Mouse (Mus musculus): ENCODE data around the gene Krt9. TPM values are rescaled to one million over a fixed set of nuclear protein-coding genes. Genes with fewer than 3 reads are reported as not detected.

The Krt9 gene
- polyA plus RNA-seq, 1 experiment = not detected

DNA sequence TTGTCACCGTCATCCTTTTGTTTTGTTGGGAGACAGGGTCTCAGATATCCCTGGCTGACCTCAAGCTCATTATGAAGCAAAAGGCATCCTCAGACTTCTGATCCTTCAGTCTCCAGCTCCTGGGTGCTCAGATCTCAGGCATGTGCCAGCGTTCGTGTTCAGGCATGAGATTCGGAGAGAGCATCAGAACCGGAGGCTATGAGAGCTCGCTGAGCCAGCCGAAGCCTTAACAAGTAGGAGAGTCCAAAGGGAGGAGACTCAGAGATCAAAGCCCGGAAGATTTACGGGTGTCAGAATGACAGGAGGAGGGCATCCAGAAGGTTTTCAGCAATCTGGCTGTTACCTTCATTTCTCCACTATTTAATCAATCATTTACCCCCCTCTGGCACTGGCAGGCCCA, 16.3 kb downstream of the Krt9 start:
- H3K4me1 ChIP-seq (ENCODE audit: control insufficient read depth, insufficient read depth, insufficient read length, low read length) = peaks cover 2% of the 10 kb centered on the region; the same call in 1 of the 2 replicates
- WGBS = 45% methylated on average over 9 of the region's 9 CpGs

DNA sequence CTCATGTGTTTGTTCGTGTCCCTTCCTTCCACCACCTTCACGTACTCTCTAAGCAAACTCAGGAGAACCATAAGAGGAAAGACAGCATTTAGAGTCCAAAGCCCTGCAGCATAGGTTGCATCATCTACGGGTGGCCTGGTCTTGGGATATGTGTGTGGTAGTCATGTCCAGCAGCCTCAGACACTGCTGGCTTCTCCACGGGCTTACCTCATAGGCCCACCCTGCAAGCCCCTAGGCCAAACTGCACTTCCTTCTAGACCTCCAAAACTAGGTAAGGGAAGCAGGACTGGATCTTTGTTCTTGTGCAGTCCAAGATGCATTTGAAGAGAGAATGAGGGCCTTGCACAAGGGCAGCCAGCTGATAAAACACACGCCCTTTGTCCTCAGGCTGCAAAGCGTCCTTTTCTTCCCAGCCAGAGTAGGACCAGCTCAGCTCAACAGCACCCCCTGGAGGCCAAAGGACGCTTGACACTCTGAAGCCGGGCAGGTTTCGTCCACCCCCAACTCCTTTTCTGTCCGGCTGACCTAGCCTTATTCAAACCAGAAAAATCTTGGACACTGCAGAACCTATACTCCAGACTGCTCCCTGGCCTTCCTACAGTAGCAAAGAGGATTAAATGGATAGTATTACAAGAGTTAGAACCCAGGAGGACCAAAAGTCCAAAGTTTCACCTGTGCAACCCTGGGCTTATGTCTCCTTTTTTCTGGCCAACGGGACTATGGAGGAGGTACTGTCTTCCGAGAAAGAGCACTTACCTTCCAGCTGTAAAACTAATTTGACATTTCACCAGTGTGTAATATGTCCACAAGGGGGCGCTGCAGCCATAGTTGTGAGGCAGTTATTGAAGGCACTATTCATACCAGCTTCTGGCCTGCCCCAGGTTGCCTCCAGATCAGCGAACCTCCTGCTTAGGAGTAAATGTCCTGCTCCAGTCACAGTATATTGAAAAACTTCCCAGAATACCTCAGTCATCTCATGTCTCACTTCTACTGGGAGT, 24.0 kb downstream of the Krt9 start:
- Histone ChIP-seq H3K4me1 (ENCODE audit: control insufficient read depth, insufficient read depth, insufficient read length, low read length) (peaks cover 32% of the 10 kb centered on the region), H3K4me3 (ENCODE audit: low read depth, low read length) (peak overlapping the region; percentile 28; the same call in 1 of the 2 replicates), H3K27me3 (ENCODE audit: control insufficient read depth, insufficient read depth, low read length) (no peaks in the 10 kb centered on the region), H3K36me3 (ENCODE audit: control insufficient read depth, insufficient read depth, low read length) (no peaks in the 10 kb centered on the region), H3K27ac (ENCODE audit: insufficient read depth, low read depth, low read length) (peak overlapping the region; percentile 99)
- TF ChIP-seq POLR2A (IDR thresholded peaks at IDR 0.05; ENCODE audit: low read depth, low read length) (no peak), CTCF (IDR thresholded peaks at IDR 0.05; ENCODE audit: extremely low read depth, insufficient read length, insufficient replicate concordance, low read depth, low read length) (peak; percentile 93)
- 8% methylated on average over 14 of the region's 14 CpGs for WGBS

More for the DNA sequence above, 16.3 kb downstream of the Krt9 start:
- H3K36me3 ChIP-seq (ENCODE audit: control insufficient read depth, insufficient read depth, low read length) = no peaks in the 10 kb centered on the region
- H3K27me3 ChIP-seq (ENCODE audit: control insufficient read depth, insufficient read depth, low read length) = no peaks in the 10 kb centered on the region
- TF ChIP-seq CTCF (IDR thresholded peaks at IDR 0.05; ENCODE audit: extremely low read depth, insufficient read length, insufficient replicate concordance, low read depth, low read length) (no peak), POLR2A (IDR thresholded peaks at IDR 0.05; ENCODE audit: low read depth, low read length) (no peak)
- H3K27ac ChIP-seq (ENCODE audit: insufficient read depth, low read depth, low read length) = no peak overlapping the region
- no peak overlapping the region for H3K4me3 ChIP-seq (ENCODE audit: low read depth, low read length)

DNA sequence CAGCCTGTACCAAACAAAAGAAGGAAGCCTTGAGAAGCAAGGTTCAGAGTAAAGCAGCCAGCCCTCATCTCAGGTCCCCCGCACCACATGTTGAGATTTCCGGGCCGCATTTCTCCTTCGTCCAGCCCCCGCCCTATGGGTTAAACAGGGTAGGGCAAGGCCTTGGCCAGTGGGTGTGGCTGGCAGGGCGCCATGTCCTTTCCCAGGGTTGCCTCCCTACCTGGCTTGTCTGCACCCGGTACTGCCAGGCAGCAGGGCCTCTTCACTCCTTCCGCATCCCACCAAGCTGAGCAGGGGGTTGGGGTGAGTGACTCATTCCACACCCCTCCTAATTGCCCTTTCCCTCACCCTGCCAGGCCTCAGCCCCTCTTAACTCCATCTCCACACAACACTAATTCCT, 25.0 kb downstream of the Krt9 start:
- Histone ChIP-seq H3K27me3 (ENCODE audit: control insufficient read depth, insufficient read depth, low read length) (no peaks in the 10 kb centered on the region), H3K4me1 (ENCODE audit: control insufficient read depth, insufficient read depth, insufficient read length, low read length) (peaks cover 35% of the 10 kb centered on the region), H3K36me3 (ENCODE audit: control insufficient read depth, insufficient read depth, low read length) (no peaks in the 10 kb centered on the region), H3K4me3 (ENCODE audit: low read depth, low read length) (peak overlapping the region; percentile 56), H3K27ac (ENCODE audit: insufficient read depth, low read depth, low read length) (peak overlapping the region; percentile 99)
- 23% methylated on average over 8 of the region's 8 CpGs for WGBS
- peak; percentile 22; the same call in 1 of the 2 replicates for TF ChIP-seq POLR2A (IDR thresholded peaks at IDR 0.05; ENCODE audit: low read depth, low read length)
- TF ChIP-seq CTCF (IDR thresholded peaks at IDR 0.05; ENCODE audit: extremely low read depth, insufficient read length, insufficient replicate concordance, low read depth, low read length) = peak; percentile 17; the same call in 1 of the 2 replicates

DNA sequence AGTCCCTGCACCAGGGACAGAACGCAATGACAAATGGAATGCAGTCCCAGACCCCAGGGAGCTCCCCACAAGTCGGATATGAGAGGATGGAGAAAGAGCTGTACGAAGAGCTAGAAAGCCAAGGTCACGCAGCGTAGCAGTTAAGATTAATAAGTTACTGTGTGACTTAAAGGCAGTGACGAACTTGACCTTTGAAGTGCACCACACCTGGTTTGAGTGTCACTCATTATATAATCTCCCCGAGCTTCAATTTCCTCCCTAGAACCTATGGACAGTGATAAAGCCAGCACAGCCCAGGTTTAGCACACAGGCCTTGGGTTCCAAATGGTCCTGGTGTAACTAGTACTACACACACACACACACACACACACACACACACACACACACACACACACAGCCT, 28.7 kb downstream of the Krt9 start:
- Histone ChIP-seq H3K27ac (ENCODE audit: insufficient read depth, low read depth, low read length) (peak overlapping the region; percentile 99), H3K4me1 (ENCODE audit: control insufficient read depth, insufficient read depth, insufficient read length, low read length) (peaks cover 46% of the 10 kb centered on the region), H3K36me3 (ENCODE audit: control insufficient read depth, insufficient read depth, low read length) (no peaks in the 10 kb centered on the region), H3K27me3 (ENCODE audit: control insufficient read depth, insufficient read depth, low read length) (no peaks in the 10 kb centered on the region), H3K4me3 (ENCODE audit: low read depth, low read length) (0 out of 2 replicates have a peak overlapping the region, but pooled peaks have one; percentile 27)
- TF ChIP-seq CTCF (IDR thresholded peaks at IDR 0.05; ENCODE audit: extremely low read depth, insufficient read length, insufficient replicate concordance, low read depth, low read length) (no peak), POLR2A (IDR thresholded peaks at IDR 0.05; ENCODE audit: low read depth, low read length) (no peak)
- 12% methylated on average over 7 of the region's 7 CpGs for WGBS

DNA sequence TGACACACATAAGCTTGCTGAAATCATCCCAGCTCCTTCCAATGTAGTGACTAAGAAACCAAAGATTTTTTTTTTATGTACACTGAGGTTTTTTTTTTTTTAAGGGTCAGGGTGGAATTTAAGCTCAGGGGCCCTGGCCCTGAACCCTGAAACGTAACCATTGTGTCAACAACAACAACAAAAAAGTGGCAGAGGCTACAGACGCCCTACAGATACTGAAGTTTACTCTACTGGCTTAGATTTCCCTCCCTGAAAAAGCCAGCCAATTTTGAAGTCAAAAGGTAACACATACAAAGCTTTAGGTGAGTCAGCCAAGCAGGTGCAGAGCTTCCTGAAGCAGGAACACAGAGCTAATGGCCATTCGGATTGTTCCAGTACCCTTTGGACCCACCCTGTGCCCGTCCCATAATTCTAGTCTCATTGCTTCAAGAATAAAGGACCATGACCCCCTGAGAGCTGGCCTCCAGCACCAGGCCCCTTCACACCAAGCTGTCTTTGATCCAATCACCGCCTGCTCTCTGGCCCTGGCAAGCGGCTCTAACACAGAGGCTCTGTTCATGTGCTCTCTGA, 35.1 kb downstream of the Krt9 start:
- Histone ChIP-seq H3K4me1 (ENCODE audit: control insufficient read depth, insufficient read depth, insufficient read length, low read length) (peaks cover 34% of the 10 kb centered on the region), H3K27me3 (ENCODE audit: control insufficient read depth, insufficient read depth, low read length) (no peaks in the 10 kb centered on the region), H3K36me3 (ENCODE audit: control insufficient read depth, insufficient read depth, low read length) (no peaks in the 10 kb centered on the region), H3K4me3 (ENCODE audit: low read depth, low read length) (peak overlapping the region; percentile 3; the same call in 1 of the 2 replicates), H3K27ac (ENCODE audit: insufficient read depth, low read depth, low read length) (peak overlapping the region; percentile 98)
- TF ChIP-seq CTCF (IDR thresholded peaks at IDR 0.05; ENCODE audit: extremely low read depth, insufficient read length, insufficient replicate concordance, low read depth, low read length) (no peak), POLR2A (IDR thresholded peaks at IDR 0.05; ENCODE audit: low read depth, low read length) (no peak)
- WGBS = 23% methylated on average over 6 of the region's 6 CpGs

DNA sequence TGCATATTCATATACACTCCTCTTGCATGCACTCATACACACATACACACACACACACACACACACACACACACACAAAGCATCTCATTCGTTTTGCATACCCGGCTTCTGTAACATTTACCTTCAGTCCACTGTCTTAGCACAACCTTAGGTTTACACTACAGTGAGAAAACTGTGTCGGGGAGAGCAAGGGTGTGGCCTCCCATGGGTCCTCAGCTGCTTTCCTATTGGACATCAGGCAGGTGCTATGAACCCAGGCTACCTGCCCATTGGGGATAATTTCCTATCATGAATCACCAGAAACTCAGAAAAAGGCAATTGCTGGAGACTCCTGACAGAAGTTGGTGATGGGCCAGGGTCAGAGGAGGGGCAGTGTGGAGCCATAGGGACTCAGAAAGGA, 35.7 kb downstream of the Krt9 start:
- TF ChIP-seq CTCF (IDR thresholded peaks at IDR 0.05; ENCODE audit: extremely low read depth, insufficient read length, insufficient replicate concordance, low read depth, low read length) = no peak
- no peak for TF ChIP-seq POLR2A (IDR thresholded peaks at IDR 0.05; ENCODE audit: low read depth, low read length)
- Histone ChIP-seq H3K27me3 (ENCODE audit: control insufficient read depth, insufficient read depth, low read length) (no peaks in the 10 kb centered on the region), H3K27ac (ENCODE audit: insufficient read depth, low read depth, low read length) (peak overlapping the region; percentile 98), H3K36me3 (ENCODE audit: control insufficient read depth, insufficient read depth, low read length) (no peaks in the 10 kb centered on the region), H3K4me3 (ENCODE audit: low read depth, low read length) (peak overlapping the region; percentile 64), H3K4me1 (ENCODE audit: control insufficient read depth, insufficient read depth, insufficient read length, low read length) (peaks cover 35% of the 10 kb centered on the region)
- WGBS = 12% methylated on average over 3 of the region's 3 CpGs
